Mouse (Mus musculus) forebrain, embryonic 15.5 days (tissue): ENCODE measurements around the gene Aebp2. TPM values are rescaled to one million over a fixed set of nuclear protein-coding genes. Genes with fewer than 3 reads are reported as not detected.

Experiments used
- ATAC-seq: fragments of 200-750 bp; cut with Nextera tagmentation; replicated peaks from 2 replicates; pipeline ENCODE4 v1.8.0; 2017; ENCODE audit warnings: mild to moderate bottlenecking, moderate TSS enrichment, moderate library complexity
- H3K27ac ChIP-seq: fragments of 300-500 bp; sonication (generic); replicated peaks from 2 replicates; pipeline ENCODE4 v1.5.1; 2015; ENCODE audit warnings: mild to moderate bottlenecking, inconsistent platforms
- H3K27me3 ChIP-seq: fragments of 300-500 bp; sonication (generic); 2 replicates; pipeline ENCODE4 v1.6.1; 2015; ENCODE audit warnings: inconsistent platforms
- H3K36me3 ChIP-seq: fragments of 300-500 bp; sonication (generic); 2 replicates; pipeline ENCODE4 v1.6.1; 2015; ENCODE audit warnings: mild to moderate bottlenecking, inconsistent platforms
- H3K4me1 ChIP-seq: fragments of 300-500 bp; sonication (generic); 2 replicates; pipeline ENCODE4 v1.6.1; 2015; ENCODE audit warnings: inconsistent platforms
- H3K4me2 ChIP-seq: fragments of 300-500 bp; sonication (generic); replicated peaks from 2 replicates; pipeline ENCODE4 v1.6.1; 2015; ENCODE audit warnings: mild to moderate bottlenecking, inconsistent platforms
- H3K4me3 ChIP-seq: fragments of 300-500 bp; sonication (generic); 2 replicates; pipeline ENCODE4 v1.5.1; 2015; ENCODE audit warnings: mild to moderate bottlenecking, inconsistent platforms
- H3K9ac ChIP-seq: fragments of 300-500 bp; sonication (generic); replicated peaks from 2 replicates; pipeline ENCODE4 v1.6.1; 2015; ENCODE audit warnings: mild to moderate bottlenecking, inconsistent platforms
- H3K9me3 ChIP-seq: fragments of 300-500 bp; sonication (generic); 2 replicates; pipeline ENCODE4 v1.6.1; 2016; ENCODE audit warnings: inconsistent platforms
- WGBS: fragments of 180-500 bp; shearing (Covaris S2); methylation state at CpG from one replicate; pipeline ENCODE4 v1.1.7; 2015; ENCODE audit warnings: mixed read lengths; 5-methylcytosine and 5-hydroxymethylcytosine counted together
- polyA plus RNA-seq: library from polyadenylated mRNA; unstranded; fragments of >200 nt; fragmentation: Nextera tagmentation; extraction: Ambion mirVana; gene quantifications from 2 replicates; pipeline ENCODE4 v1.2.1, GENCODE M21; 2015

The Aebp2 gene
- polyA plus RNA-seq, 1 experiment from 2014 or later, result 9.0 TPM

DNA sequence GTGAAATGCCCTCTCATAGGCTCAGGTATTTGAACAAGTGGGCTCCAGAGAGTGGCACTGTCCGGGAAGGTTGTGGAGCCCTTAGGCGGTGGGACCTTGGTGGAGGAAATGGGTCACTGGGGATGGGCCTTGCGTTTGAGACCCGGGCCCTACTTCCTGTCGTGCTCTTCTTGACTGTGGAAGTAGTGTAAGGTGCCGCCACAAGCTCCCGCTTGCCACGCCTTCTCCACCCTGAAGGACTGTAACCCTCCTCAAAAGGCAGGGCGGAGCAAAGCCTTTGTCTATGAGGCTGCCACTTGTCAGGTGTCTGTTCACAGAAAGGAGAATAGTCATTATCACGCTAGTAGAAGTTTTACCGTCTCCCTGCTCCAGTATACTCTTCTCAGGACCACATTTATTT is 61.9 kb downstream of the Aebp2 start:
- H3K9ac ChIP-seq, result no peak overlapping the region
- H3K4me1 ChIP-seq, result no peaks in the 10 kb centered on the region; the same call in 1 of the 2 replicates
- H3K27ac ChIP-seq, result no peak overlapping the region
- H3K4me2 ChIP-seq, result no peak overlapping the region
- H3K9me3 ChIP-seq, result no peaks in the 10 kb centered on the region
- no peaks in the 10 kb centered on the region for H3K36me3 ChIP-seq
- no peaks in the 10 kb centered on the region for H3K27me3 ChIP-seq
- H3K4me3 ChIP-seq, result no peak overlapping the region
- WGBS, result 90% methylated on average over 11 of the region's 11 CpGs
- ATAC-seq, result no peak

DNA sequence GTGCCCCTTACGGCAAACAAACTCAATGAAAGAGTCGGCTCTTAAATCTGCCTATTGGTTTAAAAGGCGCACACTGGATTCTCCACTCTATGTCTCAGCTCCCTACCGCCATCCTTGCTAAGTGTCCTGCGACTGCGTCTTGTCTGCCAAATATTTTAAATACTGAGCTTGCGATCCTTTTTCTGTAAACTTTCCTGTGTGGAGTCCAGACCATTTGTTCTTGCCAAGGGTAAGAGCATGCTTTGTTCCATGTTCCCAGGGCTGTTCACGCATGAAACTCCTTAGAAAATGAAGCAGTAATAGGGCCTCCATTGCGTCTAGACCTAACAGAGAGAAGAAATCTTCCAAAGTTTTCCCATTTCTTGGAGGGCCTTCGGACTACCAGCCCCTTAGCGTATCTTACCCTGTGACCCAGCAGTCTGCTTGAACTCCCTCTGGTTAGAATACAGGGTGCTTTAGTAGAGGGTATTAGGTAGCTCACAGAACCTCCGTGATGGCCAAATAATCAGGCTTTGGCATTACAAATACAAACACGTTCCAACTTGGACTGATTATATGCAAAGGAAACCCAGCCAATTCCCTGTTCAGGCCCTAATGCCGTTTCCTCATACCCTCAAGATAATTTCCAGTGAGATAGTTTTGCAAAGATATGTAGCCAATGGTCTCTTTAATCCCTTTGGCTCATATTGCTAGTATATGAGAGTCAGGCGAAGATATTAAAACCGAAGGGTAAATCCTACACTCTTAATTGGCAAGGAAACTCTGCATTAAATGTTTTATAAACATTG is 67.3 kb downstream of the Aebp2 start:
- peak; percentile 87 for ATAC-seq
- WGBS, result 61% methylated on average over 16 of the region's 16 CpGs
- H3K4me2 ChIP-seq, result no peak overlapping the region
- H3K9me3 ChIP-seq, result no peaks in the 10 kb centered on the region
- H3K27me3 ChIP-seq, result no peaks in the 10 kb centered on the region
- H3K9ac ChIP-seq, result no peak overlapping the region
- peak overlapping the region; percentile 77 for H3K27ac ChIP-seq
- H3K4me1 ChIP-seq, result peaks cover 6% of the 10 kb centered on the region
- H3K36me3 ChIP-seq, result no peaks in the 10 kb centered on the region
- H3K4me3 ChIP-seq, result no peak overlapping the region

DNA sequence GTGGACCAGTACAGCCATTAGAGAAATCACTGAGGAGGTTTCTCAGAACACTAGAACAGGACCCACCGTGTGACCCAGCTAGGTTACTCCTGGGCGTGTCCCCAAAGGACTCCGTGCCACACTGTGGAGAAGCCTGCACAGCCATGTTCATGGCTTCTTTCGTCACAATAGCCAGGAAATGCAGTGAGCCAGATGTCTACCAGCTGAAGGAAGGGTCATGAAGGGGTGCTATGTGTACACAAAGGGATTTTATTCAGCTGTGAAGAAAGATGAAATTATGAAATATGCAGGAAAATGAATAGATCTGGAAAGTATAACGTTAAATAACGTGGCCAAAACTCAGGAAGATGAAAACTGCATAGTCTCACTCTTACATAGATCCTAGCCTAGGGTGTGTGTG is 69.7 kb downstream of the Aebp2 start:
- Histone ChIP-seq H3K4me1 (peaks cover 16% of the 10 kb centered on the region), H3K27ac (no peak overlapping the region), H3K4me2 (no peak overlapping the region), H3K27me3 (no peaks in the 10 kb centered on the region), H3K9ac (no peak overlapping the region), H3K4me3 (no peak overlapping the region), H3K36me3 (no peaks in the 10 kb centered on the region), H3K9me3 (no peaks in the 10 kb centered on the region)
- no peak for ATAC-seq
- whole genome bisulfite sequencing, result 91% methylated on average over 6 of the region's 6 CpGs

DNA sequence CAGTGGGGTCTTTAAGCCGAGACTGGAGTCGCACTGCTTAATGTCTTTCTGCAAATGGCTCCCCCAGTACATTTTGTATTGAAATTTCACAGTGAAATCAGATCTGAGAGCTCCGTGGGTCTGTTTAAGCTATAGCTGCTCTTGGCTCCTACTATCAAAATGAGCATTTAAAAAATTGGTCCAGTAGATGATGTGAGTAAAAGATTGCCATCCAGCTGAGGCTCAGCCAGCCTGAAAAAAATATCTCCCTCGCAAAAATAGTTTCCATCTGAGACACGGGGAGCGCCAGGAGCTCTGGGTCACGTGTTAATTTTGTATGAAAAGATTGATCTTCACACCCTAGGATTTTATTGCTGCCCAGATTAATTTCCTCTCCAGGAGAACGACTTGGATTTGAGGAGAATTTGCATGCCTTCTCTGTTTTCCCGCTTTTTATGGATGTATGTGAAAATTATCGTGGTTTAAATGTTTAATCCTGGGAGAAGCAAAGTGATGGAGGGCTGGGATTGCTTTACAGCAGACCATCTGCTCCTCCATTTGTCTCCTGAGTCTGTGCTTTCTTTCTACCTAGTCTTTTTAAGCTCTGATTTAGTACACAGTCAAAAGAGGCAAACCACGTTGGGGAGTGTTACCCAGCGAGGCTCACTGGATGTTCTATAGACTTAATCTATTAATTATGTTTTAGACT is 73.9 kb downstream of the Aebp2 start:
- Histone ChIP-seq H3K9me3 (no peaks in the 10 kb centered on the region), H3K27ac (no peak overlapping the region), H3K4me1 (peaks cover 10% of the 10 kb centered on the region), H3K36me3 (no peaks in the 10 kb centered on the region), H3K9ac (no peak overlapping the region), H3K4me2 (no peak overlapping the region), H3K4me3 (no peak overlapping the region), H3K27me3 (no peaks in the 10 kb centered on the region)
- ATAC-seq, result peak; percentile 69
- WGBS, result 57% methylated on average over 12 of the region's 12 CpGs

DNA sequence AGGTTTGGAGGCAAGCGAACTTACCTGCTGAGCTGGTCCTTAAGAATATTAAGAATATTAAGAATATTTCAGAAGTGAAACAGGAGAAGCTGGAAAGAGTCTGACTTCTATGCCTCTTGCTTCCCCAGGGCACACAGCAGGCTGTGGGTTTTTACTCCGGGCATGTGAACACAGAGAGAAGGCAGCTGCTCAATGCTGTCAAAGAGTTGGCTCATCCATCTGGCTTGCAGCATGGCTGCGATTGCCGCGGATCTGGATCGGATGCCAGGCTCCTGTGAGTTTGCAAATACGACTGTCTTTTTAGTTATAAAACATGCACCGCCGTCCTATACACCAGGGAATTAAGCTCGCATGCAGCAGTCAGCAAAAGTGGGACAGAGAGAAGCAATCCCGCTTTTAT is 75.5 kb downstream of the Aebp2 start:
- H3K4me3 ChIP-seq, result no peak overlapping the region
- no peak overlapping the region for H3K4me2 ChIP-seq
- H3K27me3 ChIP-seq, result no peaks in the 10 kb centered on the region
- H3K36me3 ChIP-seq, result no peaks in the 10 kb centered on the region
- no peak overlapping the region for H3K9ac ChIP-seq
- ATAC-seq, result peak; percentile 83
- no peak overlapping the region for H3K27ac ChIP-seq
- H3K9me3 ChIP-seq, result no peaks in the 10 kb centered on the region
- WGBS, result 62% methylated on average over 11 of the region's 11 CpGs
- peaks cover 10% of the 10 kb centered on the region for H3K4me1 ChIP-seq

DNA sequence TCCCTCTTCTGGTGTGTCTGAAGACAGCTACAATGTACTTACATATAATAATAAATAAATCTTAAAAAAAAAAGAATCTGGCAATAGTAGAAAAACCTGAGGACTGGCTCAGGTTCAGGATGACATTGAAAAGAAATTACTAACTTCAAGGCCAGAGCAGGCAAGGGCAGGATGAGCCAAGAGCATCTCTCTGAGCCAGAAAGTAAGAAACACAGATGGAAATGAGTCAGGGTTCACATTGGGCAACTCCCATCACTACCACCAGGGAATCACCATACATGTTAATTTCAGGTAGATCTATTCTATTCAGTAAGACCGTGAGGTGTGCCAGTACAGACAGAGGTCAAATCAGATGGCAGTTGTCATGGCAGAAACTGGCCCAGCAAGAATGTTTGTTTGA is 76.1 kb downstream of the Aebp2 start:
- Histone ChIP-seq H3K27me3 (no peaks in the 10 kb centered on the region), H3K4me2 (no peak overlapping the region), H3K9me3 (no peaks in the 10 kb centered on the region), H3K36me3 (no peaks in the 10 kb centered on the region), H3K27ac (no peak overlapping the region), H3K9ac (no peak overlapping the region), H3K4me3 (no peak overlapping the region), H3K4me1 (peaks cover 10% of the 10 kb centered on the region)
- WGBS, result 93% methylated on average over 1 of the region's 1 CpGs
- no peak for ATAC-seq

DNA sequence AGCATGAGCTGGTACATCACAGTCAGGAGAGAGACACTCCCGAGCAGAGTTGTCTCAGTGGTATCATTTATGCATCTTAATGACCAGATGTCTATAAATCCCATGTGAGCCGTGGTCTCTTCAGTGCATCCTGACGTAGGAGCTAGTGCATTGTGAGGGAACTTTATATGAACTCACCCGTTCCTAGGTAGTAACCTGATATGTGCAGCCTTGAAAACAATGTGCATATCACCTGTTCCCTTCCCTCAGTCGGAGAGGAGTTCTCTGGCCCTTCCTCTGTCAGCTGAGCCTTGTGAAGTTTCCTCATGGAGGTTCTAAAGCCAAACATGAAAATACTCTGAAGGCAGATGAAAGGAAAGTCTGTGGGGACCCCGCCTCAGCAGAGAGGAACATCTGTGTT is 78.8 kb downstream of the Aebp2 start:
- H3K36me3 ChIP-seq, result no peaks in the 10 kb centered on the region
- H3K27me3 ChIP-seq, result no peaks in the 10 kb centered on the region
- no peak overlapping the region for H3K9ac ChIP-seq
- no peak overlapping the region for H3K4me3 ChIP-seq
- peaks cover 6% of the 10 kb centered on the region for H3K4me1 ChIP-seq
- WGBS, result 87% methylated on average over 6 of the region's 6 CpGs
- H3K27ac ChIP-seq, result no peak overlapping the region
- H3K9me3 ChIP-seq, result no peaks in the 10 kb centered on the region
- H3K4me2 ChIP-seq, result no peak overlapping the region
- no peak for ATAC-seq

DNA sequence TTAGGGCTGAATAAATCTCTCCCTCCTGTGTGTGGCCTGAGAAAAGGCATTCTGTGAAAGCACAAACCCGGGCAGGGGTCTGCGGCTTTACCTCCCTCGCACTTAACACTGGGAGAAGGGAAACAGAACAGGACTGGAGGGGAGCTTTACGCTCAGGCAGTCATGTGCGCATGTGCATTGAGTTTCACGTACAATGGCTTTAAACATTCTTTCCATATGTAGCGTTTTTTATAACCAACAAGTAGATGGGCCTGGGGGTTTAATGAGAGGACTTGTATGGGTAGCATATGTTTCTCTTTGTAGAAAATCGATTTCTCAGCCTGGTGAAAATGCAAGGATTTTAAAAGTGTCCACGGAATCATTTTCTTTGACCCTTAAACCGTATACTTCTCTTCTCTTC is 82.7 kb downstream of the Aebp2 start:
- Histone ChIP-seq H3K4me1 (no peaks in the 10 kb centered on the region), H3K27me3 (no peaks in the 10 kb centered on the region), H3K9me3 (no peaks in the 10 kb centered on the region), H3K36me3 (no peaks in the 10 kb centered on the region), H3K4me3 (no peak overlapping the region), H3K27ac (no peak overlapping the region), H3K9ac (no peak overlapping the region), H3K4me2 (no peak overlapping the region)
- no peak for ATAC-seq
- WGBS, result 84% methylated on average over 10 of the region's 10 CpGs

DNA sequence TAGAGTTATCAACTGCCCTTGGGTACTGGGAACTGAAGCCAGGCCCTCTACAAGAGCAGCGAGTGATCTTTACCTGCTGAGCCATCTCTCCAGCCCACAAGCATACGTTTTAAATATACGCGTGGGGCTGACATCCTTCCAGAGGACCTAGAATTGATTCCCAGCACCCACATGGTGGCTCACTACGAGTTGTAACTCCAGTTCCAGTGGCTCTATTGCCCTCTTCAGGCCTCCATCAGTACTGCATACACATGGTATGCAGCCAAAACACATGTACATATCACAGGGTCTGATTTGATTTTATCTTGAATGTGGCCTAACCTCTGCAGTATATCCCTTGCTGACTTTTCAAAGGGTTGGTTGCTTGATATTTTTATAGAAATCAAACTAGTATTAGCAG is 83.6 kb downstream of the Aebp2 start:
- no peaks in the 10 kb centered on the region for H3K27me3 ChIP-seq

DNA sequence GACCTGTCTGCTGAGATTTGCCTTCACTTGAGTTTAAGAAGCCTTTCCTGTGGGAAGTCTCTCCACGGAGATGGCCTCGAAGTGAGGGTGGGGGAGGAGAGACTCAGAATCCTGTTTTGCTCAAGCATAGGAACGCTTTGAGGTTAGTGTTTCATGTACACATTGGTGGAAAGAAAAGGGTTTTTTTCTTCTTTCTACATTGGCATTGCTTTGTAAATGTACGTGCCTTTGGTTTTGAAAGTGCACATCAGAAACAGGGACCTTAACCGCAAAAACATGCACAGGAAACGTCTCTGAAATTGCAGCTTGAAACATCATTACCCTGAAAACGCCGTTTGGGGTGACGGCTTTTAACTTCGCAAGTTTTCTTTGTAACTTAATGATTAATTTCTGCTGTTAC is 85.6 kb downstream of the Aebp2 start:
- Histone ChIP-seq H3K9ac (no peak overlapping the region), H3K27me3 (0 out of 2 replicates have a peak, but pooled peaks cover 3% of the 10 kb centered on the region), H3K4me2 (no peak overlapping the region), H3K9me3 (no peaks in the 10 kb centered on the region), H3K4me1 (no peaks in the 10 kb centered on the region), H3K4me3 (no peak overlapping the region), H3K27ac (no peak overlapping the region), H3K36me3 (no peaks in the 10 kb centered on the region)
- whole genome bisulfite sequencing, result 83% methylated on average over 10 of the region's 10 CpGs
- no peak for ATAC-seq

More for the DNA sequence above, 83.6 kb downstream of the Aebp2 start:
- Histone ChIP-seq H3K36me3 (no peaks in the 10 kb centered on the region), H3K9ac (no peak overlapping the region), H3K27ac (no peak overlapping the region), H3K4me1 (no peaks in the 10 kb centered on the region), H3K9me3 (no peaks in the 10 kb centered on the region), H3K4me3 (no peak overlapping the region), H3K4me2 (no peak overlapping the region)
- no peak for ATAC-seq
- WGBS, result 91% methylated on average over 5 of the region's 5 CpGs

DNA sequence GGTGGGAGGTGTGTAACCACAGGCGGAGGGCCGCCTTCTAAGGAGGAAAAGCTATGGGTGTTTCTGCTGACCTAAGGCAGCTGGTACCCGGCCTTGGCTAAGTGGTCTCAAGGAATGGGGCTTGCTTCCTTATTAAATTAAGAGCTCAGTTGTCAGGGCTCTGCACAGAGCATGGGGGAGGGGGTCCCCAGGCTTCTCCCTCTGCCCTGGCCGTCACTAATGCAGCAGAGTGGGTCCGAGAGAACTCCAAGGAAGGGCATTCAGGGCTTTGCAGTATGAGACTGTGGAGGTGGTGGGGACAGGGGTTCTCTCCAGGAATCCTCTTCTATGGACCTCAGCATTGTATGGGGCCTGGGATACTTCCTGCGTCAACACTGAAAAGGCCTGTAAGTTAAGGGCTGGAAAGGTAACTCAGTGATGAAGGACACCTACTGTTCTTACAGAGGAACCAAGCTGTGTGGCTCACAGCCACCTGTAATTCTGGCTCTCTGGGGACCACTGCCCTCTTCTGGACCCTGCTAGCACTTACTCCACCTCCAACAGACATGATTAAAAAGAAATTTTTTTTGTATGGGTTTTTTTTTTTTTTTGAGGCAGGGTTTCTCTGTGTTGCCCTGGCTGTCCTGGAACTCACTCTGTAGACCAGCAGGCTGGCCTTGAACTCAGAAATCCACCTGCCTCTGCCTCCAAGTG is 87.1 kb downstream of the Aebp2 start:
- H3K27ac ChIP-seq, result no peak overlapping the region
- H3K4me2 ChIP-seq, result no peak overlapping the region
- no peaks in the 10 kb centered on the region for H3K9me3 ChIP-seq
- no peak overlapping the region for H3K4me3 ChIP-seq
- H3K27me3 ChIP-seq, result peaks cover 6% of the 10 kb centered on the region; the same call in 1 of the 2 replicates
- no peak overlapping the region for H3K9ac ChIP-seq
- ATAC-seq, result no peak
- H3K36me3 ChIP-seq, result no peaks in the 10 kb centered on the region
- H3K4me1 ChIP-seq, result no peaks in the 10 kb centered on the region
- 78% methylated on average over 6 of the region's 6 CpGs for WGBS

DNA sequence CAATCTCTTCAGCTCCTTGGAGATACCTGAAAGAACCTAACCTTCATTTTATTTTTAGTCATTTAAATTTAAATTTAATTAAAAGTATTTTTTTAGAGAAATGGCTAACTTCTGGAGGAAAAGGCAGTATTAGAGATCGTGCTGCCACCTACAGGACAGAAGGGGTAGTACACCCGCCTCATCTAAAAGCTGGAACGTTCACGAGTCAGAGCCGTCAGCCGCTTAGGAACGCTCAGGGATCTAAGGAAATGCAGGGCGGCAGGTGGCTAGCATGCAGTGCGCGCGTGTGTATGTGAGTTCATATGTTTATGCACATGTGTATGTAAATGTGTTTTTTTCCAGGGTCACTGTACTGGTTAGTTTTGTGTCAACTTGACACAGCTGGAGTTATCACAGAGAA is 90.3 kb downstream of the Aebp2 start:
- Histone ChIP-seq H3K36me3 (no peaks in the 10 kb centered on the region), H3K9ac (no peak overlapping the region), H3K4me3 (no peak overlapping the region), H3K4me2 (no peak overlapping the region), H3K9me3 (no peaks in the 10 kb centered on the region), H3K27me3 (peaks cover 6% of the 10 kb centered on the region; the same call in 1 of the 2 replicates), H3K27ac (no peak overlapping the region), H3K4me1 (no peaks in the 10 kb centered on the region)
- ATAC-seq, result peak; percentile 74
- WGBS, result 6% methylated on average over 11 of the region's 11 CpGs
